Mouse (Mus musculus): ENCODE data around the gene Ghr. TPM values are rescaled to one million over a fixed set of nuclear protein-coding genes. Genes with fewer than 3 reads are reported as not detected.

Gene Ghr
- polyA plus RNA-seq, 1 experiment from 2014 or later: 10.6 TPM

GRCm38 (mm10) chr15:3469230-3469629, 114.1 kb downstream of the Ghr start:
- Histone ChIP-seq H3K27ac (no peak overlapping the region), H3K4me1 (no peaks in the 10 kb centered on the region), H3K36me3 (replicated peaks) (no peaks in the 10 kb centered on the region), H3K27me3 (no peaks in the 10 kb centered on the region), H3K4me3 (replicated peaks) (no peak overlapping the region), H3K9ac (no peak overlapping the region), H3K9me3 (no peaks in the 10 kb centered on the region), H3K4me2 (no peak overlapping the region)
- WGBS: 95% methylated on average over 4 of the region's 4 CpGs
- ATAC-seq (ENCODE audit: low FRiP score): no peak

- H3K9ac ChIP-seq: no peak overlapping the region
- ATAC-seq (ENCODE audit: low FRiP score): no peak
- H3K4me2 ChIP-seq: no peak overlapping the region
- no peak overlapping the region for H3K4me3 ChIP-seq (replicated peaks)
- H3K4me1 ChIP-seq: no peaks in the 10 kb centered on the region
- no peaks in the 10 kb centered on the region for H3K36me3 ChIP-seq (replicated peaks)
- WGBS: 86% methylated on average over 4 of the region's 4 CpGs
- H3K27me3 ChIP-seq: no peaks in the 10 kb centered on the region
- H3K27ac ChIP-seq: no peak overlapping the region
- no peaks in the 10 kb centered on the region for H3K9me3 ChIP-seq
Observed at GRCm38 (mm10) chr15:3466608-3467007, 116.7 kb downstream of the Ghr start.

DNA sequence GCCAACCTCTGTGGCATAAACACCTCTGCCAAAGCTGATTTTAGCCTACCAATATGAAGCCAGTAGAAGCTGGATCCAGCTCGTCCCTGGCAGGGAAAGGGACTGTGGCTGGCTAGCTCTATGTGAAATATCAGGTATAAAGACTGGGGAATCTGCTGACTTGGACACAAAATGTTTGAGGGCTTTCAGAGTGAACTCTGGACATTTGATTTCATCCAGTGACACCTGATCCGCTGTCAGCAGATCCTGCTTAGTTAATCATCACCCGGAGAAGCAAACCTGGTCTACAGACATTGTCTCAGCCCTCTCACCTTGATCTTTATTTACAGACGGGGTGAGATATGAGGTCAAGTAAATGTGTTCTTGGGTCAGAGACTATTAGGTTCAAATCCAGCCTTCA, 118.5 kb downstream of the Ghr start:
- no peak for ATAC-seq (ENCODE audit: low FRiP score)
- Histone ChIP-seq H3K9ac (no peak overlapping the region), H3K9me3 (no peaks in the 10 kb centered on the region), H3K27ac (no peak overlapping the region), H3K36me3 (replicated peaks) (no peaks in the 10 kb centered on the region), H3K27me3 (no peaks in the 10 kb centered on the region), H3K4me1 (no peaks in the 10 kb centered on the region), H3K4me2 (no peak overlapping the region), H3K4me3 (replicated peaks) (no peak overlapping the region)
- 87% methylated on average over 4 of the region's 4 CpGs for WGBS

- H3K4me1 ChIP-seq: no peaks in the 10 kb centered on the region
- H3K4me3 ChIP-seq (replicated peaks): no peak overlapping the region
- H3K27ac ChIP-seq: no peak overlapping the region
- 76% methylated on average over 4 of the region's 4 CpGs for WGBS
- no peak overlapping the region for H3K4me2 ChIP-seq
- no peaks in the 10 kb centered on the region for H3K27me3 ChIP-seq
- H3K9ac ChIP-seq: no peak overlapping the region
- no peaks in the 10 kb centered on the region for H3K36me3 ChIP-seq (replicated peaks)
- no peaks in the 10 kb centered on the region for H3K9me3 ChIP-seq
- ATAC-seq (ENCODE audit: low FRiP score): no peak
Observed at GRCm38 (mm10) chr15:3456543-3456942, 126.7 kb downstream of the Ghr start.

- Histone ChIP-seq H3K27me3 (no peaks in the 10 kb centered on the region), H3K4me3 (replicated peaks) (no peak overlapping the region), H3K27ac (no peak overlapping the region), H3K9me3 (no peaks in the 10 kb centered on the region), H3K36me3 (replicated peaks) (no peaks in the 10 kb centered on the region), H3K4me1 (no peaks in the 10 kb centered on the region), H3K9ac (no peak overlapping the region), H3K4me2 (no peak overlapping the region)
- no peak for ATAC-seq (ENCODE audit: low FRiP score)
Observed at GRCm38 (mm10) chr15:3455572-3455971, 127.7 kb downstream of the Ghr start.

GRCm38 (mm10) chr15:3452080-3452752, 131.1 kb downstream of the Ghr start:
- Histone ChIP-seq H3K4me2 (no peak overlapping the region), H3K9ac (no peak overlapping the region), H3K4me3 (replicated peaks) (no peak overlapping the region), H3K9me3 (no peaks in the 10 kb centered on the region), H3K27me3 (no peaks in the 10 kb centered on the region), H3K36me3 (replicated peaks) (no peaks in the 10 kb centered on the region), H3K27ac (no peak overlapping the region), H3K4me1 (no peaks in the 10 kb centered on the region)
- WGBS: 76% methylated on average over 5 of the region's 5 CpGs
- ATAC-seq (ENCODE audit: low FRiP score): no peak

GRCm38 (mm10) chr15:3449564-3449963, 133.7 kb downstream of the Ghr start:
- H3K9me3 ChIP-seq: no peaks in the 10 kb centered on the region
- H3K27me3 ChIP-seq: no peaks in the 10 kb centered on the region
- H3K4me2 ChIP-seq: no peak overlapping the region
- no peak overlapping the region for H3K9ac ChIP-seq
- ATAC-seq (ENCODE audit: low FRiP score): no peak
- WGBS: 74% methylated on average over 2 of the region's 2 CpGs
- no peak overlapping the region for H3K4me3 ChIP-seq (replicated peaks)
- H3K4me1 ChIP-seq: no peaks in the 10 kb centered on the region
- no peak overlapping the region for H3K27ac ChIP-seq
- H3K36me3 ChIP-seq (replicated peaks): no peaks in the 10 kb centered on the region

- no peaks in the 10 kb centered on the region for H3K4me1 ChIP-seq
- H3K36me3 ChIP-seq (replicated peaks): no peaks in the 10 kb centered on the region
- no peaks in the 10 kb centered on the region for H3K9me3 ChIP-seq
- H3K9ac ChIP-seq: no peak overlapping the region
- no peak for ATAC-seq (ENCODE audit: low FRiP score)
- H3K4me2 ChIP-seq: no peak overlapping the region
- H3K27ac ChIP-seq: no peak overlapping the region
- no peak overlapping the region for H3K4me3 ChIP-seq (replicated peaks)
- 71% methylated on average over 7 of the region's 7 CpGs for WGBS
- no peaks in the 10 kb centered on the region for H3K27me3 ChIP-seq
Observed at GRCm38 (mm10) chr15:3445285-3445909, 137.9 kb downstream of the Ghr start.

GRCm38 (mm10) chr15:3444448-3445020, 138.8 kb downstream of the Ghr start:
- ATAC-seq (ENCODE audit: low FRiP score): no peak
- Histone ChIP-seq H3K4me2 (no peak overlapping the region), H3K4me1 (no peaks in the 10 kb centered on the region), H3K27ac (no peak overlapping the region), H3K4me3 (replicated peaks) (no peak overlapping the region), H3K9me3 (no peaks in the 10 kb centered on the region), H3K36me3 (replicated peaks) (no peaks in the 10 kb centered on the region), H3K9ac (no peak overlapping the region), H3K27me3 (no peaks in the 10 kb centered on the region)
- 81% methylated on average over 8 of the region's 8 CpGs for WGBS

DNA sequence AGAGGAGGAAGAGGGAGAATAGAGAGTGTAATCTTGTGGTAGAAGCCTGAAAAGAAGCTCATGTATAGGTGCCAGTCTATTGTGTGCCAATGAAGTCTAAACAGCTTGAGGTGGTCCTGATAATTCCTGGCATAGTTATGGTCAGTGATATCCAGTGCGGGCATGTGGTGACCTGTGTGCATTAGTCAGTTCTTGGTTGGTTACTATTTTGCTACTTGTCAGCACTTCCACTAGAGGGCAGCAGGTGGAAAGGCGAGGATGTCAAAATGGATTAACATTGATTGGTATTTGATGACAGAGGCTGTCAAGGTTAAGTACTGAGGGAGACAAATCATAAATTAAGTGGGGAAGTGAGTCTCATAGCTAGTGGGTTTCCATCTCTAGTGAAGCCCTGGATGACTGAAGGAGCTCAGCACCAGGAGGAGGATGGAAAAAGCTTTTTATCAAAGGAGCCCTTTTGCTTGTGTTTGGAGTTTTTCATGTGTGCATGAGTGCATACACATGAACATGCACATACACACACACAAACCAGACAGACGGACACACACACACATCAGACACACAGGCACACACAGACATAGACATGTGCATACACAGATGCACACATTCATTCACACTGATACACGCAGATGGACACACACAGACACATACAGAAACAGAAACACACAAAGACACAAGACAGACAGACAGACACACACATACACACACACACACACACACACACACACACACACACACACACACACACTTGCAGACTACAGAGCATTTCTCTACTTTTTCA, 141.6 kb downstream of the Ghr start:
- no peak overlapping the region for H3K4me3 ChIP-seq (replicated peaks)
- H3K27me3 ChIP-seq: no peaks in the 10 kb centered on the region
- no peak overlapping the region for H3K4me2 ChIP-seq
- WGBS: 57% methylated on average over 4 of the region's 4 CpGs
- H3K36me3 ChIP-seq (replicated peaks): no peaks in the 10 kb centered on the region
- ATAC-seq (ENCODE audit: low FRiP score): peak; percentile 60
- H3K9ac ChIP-seq: no peak overlapping the region
- no peak overlapping the region for H3K27ac ChIP-seq
- H3K4me1 ChIP-seq: no peaks in the 10 kb centered on the region
- H3K9me3 ChIP-seq: no peaks in the 10 kb centered on the region

DNA sequence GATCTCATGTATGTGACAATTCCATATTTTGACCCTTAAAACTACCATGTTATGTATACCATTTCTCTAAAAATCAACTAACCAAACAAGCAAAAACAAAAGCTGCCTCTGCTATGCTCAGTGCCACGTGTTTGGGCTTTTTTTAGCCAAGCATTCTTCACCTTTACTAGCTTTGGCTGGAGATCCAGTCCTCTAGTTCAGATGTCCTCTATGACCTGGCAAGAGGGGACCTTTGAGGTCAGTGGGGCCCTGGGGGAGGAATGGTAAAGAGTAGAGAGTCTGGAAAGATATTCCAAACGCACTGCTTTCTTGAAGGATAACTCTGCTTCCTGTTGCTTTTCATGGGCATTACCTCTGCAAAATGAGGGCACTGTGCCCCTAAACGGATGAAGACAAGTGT, 145.9 kb downstream of the Ghr start:
- no peaks in the 10 kb centered on the region for H3K9me3 ChIP-seq
- H3K27ac ChIP-seq: no peak overlapping the region
- H3K4me1 ChIP-seq: no peaks in the 10 kb centered on the region
- no peak overlapping the region for H3K4me2 ChIP-seq
- 66% methylated on average over 3 of the region's 3 CpGs for WGBS
- no peaks in the 10 kb centered on the region for H3K27me3 ChIP-seq
- no peak overlapping the region for H3K9ac ChIP-seq
- ATAC-seq (ENCODE audit: low FRiP score): no peak
- no peak overlapping the region for H3K4me3 ChIP-seq (replicated peaks)
- H3K36me3 ChIP-seq (replicated peaks): no peaks in the 10 kb centered on the region

DNA sequence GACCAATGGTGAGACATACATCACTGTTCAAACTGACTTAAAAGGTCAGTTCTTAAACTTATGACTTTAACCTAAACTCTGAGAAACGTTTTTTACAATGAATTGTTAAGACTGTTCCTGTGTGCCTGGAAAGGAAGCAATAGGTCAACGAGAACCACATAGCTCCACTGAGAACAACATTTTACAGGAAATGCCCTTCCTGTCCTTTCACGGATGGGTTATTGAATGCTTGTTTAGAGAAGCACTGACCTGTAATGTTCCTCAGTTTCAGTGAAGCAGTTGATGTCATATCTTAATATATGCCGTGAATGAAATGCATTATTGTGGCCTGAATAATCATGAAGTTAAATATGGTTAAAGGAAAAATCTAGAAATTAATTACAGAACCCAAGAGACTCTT, 147.7 kb downstream of the Ghr start:
- Histone ChIP-seq H3K9me3 (no peaks in the 10 kb centered on the region), H3K27ac (no peak overlapping the region), H3K27me3 (no peaks in the 10 kb centered on the region), H3K4me1 (no peaks in the 10 kb centered on the region), H3K4me2 (no peak overlapping the region), H3K9ac (no peak overlapping the region), H3K4me3 (replicated peaks) (no peak overlapping the region), H3K36me3 (replicated peaks) (no peaks in the 10 kb centered on the region)
- WGBS: 73% methylated on average over 4 of the region's 4 CpGs
- no peak for ATAC-seq (ENCODE audit: low FRiP score)
